Mouse (Mus musculus) G1E (cell line): Measurements from ENCODE around the gene Pnkp.
"Not testable (repeated sequence)": the region's sequence is repeated elsewhere in the genome, so short reads cannot be mapped to it uniquely, and the experiment has no call there.

Experiments used
- CTCF ChIP-seq: IDR thresholded peaks from 2 replicates; pipeline ENCODE4 v1.5.1; 2012; ENCODE audit warnings: low read depth, low read length, inconsistent platforms, mixed read lengths
- GATA1 ChIP-seq: IDR thresholded peaks from 2 replicates; pipeline ENCODE4 v1.6.1; 2012; ENCODE audit warnings: borderline replicate concordance, low read length, inconsistent platforms, mixed read lengths
- GATA2 ChIP-seq: IDR thresholded peaks from 2 replicates; pipeline ENCODE4 v1.6.1; 2012; ENCODE audit warnings: low read depth, low read length, inconsistent platforms, borderline replicate concordance
- TAL1 ChIP-seq: conservative IDR thresholded peaks from 2 replicates; pipeline ENCODE4 v1.6.1; 2012; ENCODE audit warnings: low read depth, low read length, inconsistent platforms, mixed read lengths

- TF ChIP-seq CTCF, GATA1, TAL1, GATA2: not testable (repeated sequence)
Observed at GRCm38 (mm10) chr7:44871774-44872173, 14.8 kb downstream of the Pnkp start.
